Mouse (Mus musculus): ENCODE data around the gene Ncdn.

The Ncdn gene

GRCm38 (mm10) chr4:126752024-126752607 lies 1.1 kb downstream of the Ncdn start:
- DNase-seq = peak; percentile 17

- no peak for DNase-seq
Observed at GRCm38 (mm10) chr4:126751556-126752023, 1.6 kb downstream of the Ncdn start.

DNA sequence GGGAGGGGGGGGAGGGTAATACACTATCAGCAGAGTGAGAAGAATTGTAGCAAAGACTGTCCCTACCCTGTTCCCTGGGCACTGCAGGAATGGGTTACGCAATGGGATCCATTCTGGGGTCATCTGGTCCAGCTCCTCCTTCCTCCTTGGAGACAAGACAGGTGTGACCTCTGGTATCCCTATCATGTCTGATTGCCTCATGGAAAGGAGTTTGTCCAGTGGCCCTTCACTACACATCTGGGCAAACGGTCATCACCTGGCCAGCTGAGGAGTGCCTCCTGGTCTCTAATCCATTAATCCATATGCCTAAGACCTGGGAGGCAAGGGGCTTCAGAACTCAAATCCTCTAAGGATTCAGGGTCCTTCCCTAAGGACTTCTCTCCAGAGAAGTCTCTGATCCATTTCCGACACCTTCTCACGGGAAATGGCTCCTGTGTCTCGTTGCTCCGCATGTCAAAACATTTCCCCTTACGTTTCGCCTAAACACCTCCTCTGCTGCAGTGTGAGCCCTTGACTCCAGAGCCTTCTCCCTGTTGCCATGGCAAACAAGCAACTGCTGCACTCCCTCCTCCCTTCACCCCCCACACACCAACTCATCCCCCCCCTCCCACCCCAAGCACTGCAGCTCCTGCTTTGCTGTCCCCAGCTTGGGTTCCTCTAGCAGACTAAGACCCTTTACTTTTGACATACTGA lies 2.2 kb downstream of the Ncdn start:
- DNase-seq = no peak

DNA sequence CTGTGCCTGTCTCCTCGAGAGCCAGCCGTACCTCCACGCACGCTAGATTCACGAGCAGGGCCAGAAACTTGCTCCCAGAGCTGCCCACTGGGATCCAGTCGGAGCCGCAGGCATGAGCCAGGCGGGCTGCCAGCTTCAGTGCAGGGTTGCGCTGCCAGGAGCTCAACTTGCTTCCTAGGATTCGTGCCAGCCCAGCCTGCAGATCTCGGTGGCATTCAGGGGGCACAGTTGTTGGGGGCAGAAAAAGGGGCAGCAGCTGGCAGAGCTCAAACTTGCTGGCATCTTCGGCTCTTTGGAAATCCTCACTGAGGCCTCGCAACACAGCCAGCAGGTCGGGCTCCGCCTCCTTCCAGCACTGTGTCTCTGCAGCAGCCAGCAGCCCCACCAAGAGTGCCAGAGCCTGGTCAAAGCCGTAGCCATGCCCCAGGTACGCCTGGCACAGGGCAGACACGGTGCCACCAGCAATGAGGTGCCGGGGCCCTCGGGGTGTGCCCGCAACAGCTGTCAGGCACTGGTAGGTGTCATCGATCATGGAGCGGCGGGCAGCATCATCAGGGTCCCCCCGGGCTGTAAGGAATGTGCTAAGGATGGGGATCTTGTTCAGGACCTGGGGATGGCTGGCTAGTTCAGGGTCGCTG lies 3.1 kb downstream of the Ncdn start:
- no peak for DNase-seq

- no peak for DNase-seq
Observed at GRCm38 (mm10) chr4:126749553-126749952, 3.7 kb downstream of the Ncdn start.

- DNase-seq = no peak
Observed at GRCm38 (mm10) chr4:126748381-126748780, 4.9 kb downstream of the Ncdn start.

GRCm38 (mm10) chr4:126746194-126746840 lies 6.9 kb downstream of the Ncdn start:
- DNase-seq = no peak

DNA sequence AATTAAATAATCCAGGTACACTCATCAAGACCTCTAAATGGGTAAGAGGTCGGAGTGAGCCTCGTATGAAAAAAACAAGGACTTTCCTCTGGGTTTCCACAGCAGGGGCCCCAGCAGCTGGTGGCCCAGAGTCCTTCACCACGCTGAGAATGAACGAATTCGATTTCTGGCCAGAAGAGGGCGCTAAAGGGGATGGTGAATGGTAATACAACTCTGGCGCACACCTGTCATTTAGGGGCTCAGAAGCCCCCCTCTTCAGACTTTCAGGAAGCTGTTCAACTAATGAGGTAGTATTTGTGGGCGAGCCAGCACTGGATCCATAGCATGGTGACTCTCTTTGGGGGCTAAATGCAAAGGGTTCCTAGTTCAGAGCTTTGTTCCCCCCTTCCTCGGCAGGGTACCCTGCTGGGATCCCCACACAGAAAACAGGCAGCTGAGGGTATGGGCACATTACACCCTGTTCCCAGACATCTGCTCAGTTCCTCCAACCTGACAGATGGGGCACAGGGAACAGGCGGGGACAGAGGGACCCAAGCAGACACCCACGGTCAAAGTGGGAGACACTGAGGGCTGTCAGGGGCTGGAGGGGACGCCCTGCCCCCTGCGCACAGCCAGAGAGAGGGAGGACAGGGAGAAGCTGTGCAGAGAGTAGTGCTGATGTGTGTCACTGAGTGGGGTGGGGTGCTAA lies 7.6 kb downstream of the Ncdn start:
- peak; percentile 76 for DNase-seq

DNA sequence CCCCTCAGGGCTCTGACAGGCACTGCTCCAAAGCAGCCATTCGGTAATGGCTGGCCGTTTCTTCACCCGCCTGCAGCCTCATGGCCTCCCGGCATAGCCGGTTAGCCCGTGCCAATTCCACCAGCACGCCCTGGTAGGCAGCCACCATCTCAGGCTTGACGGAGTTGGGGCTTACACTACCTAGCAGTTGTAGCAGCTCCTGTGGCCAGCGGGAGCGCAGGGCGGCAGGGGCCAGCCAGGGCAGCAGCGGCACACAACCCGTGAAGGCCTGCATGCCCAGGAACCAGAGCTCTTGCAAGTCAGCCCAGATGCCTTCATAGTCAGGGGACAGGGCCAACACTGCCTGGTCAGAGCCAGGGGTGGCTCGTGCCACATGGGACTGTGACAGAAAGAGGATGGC lies 8.4 kb downstream of the Ncdn start:
- DNase-seq = no peak

GRCm38 (mm10) chr4:126743713-126744112 lies 9.5 kb downstream of the Ncdn start:
- no peak for DNase-seq

- no peak for DNase-seq
Observed at GRCm38 (mm10) chr4:126742976-126743375, 10.3 kb downstream of the Ncdn start.

DNA sequence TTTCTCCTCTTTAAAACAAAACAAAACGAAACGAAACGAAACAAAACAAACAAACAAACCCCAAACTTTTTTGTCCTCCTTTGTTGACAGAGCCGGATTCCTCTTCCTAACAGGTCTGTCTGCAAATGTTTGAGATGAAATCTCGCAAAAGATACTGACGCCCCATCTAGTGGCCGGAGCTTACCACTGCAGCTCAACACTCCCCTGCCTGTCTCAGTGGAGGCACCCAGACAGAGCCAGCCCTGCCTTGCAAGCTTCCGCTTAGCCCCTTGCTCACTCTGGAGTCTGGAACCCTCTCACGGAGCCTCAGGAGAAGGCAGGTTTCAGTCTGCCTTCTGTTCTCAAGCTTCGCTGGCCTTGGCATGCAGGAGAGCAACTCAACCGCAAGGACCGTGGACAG lies 11.8 kb downstream of the Ncdn start:
- peak; percentile 86 for DNase-seq

GRCm38 (mm10) chr4:126739966-126740676 lies 13.1 kb downstream of the Ncdn start:
- no peak for DNase-seq

GRCm38 (mm10) chr4:126736001-126736414 lies 17.2 kb downstream of the Ncdn start, which contains the start of gene Tfap2e:
Gene Tfap2e, minus strand, starts transcription at chr4:126736240.
- peak; percentile 17 for DNase-seq

DNA sequence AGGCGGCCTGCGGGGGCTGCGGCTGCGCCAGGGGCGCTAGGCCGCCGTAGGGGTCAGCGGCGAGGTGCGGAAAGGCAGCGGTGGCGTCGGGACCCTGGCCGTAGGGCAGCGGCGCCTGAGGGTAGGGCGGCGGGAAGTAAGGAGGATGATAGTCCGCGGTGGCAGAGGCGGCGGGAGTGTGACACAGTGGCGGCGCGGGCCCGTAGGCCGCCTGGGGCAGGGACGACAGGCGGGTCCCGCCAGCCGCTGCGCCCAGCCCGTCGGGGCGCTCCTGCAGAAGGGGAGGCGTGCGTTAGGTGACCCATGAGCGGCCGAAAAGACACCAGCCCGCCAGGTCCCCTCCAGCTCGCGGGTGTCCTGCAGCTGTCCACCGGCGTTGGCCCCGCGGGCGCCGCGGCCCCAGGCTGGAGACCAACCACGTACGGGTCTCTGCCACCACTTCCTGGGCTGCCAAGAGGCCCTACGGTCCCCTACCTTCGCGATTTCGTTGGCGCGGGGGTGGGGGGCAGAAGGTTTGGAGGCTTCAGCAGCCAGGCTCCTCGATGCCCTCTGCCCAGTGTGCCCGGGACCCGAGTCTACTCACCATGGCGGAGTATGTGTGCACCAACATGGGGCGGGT lies 17.7 kb downstream of the Ncdn start:
- DNase-seq = no peak

DNA sequence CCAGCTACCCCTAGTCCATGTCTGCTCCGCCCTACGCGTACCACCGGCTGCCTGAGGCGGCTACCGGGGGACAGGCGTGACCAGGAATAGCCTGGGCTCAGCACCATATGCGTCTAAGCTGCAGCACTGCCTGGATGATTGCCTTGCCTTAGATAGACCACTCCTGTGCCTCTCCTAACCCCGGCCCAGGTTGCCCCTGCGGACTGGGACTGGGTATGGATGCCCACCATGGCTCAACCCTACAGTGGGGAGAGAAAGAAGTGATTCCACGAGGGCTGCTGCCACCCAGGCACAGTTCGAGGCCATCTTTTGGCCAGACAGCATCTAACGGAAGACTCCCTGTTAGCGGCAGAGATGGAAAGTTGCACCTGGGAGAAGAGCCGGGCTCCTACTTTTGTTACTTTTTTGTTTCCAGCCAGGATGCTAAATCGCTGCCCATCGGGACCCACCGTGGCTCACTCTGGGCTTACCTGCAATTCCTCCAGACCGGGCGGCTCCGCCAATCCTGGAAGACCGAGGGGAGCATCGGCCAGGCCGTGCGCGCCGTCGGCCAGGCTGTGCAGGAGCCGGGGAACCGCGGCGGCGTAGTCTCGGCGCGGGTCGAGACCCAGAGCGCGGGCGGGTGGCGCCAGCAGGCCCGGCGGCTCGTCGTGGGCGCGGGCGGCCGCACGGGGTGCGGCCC lies 18.4 kb downstream of the Ncdn start:
- DNase-seq = no peak

GRCm38 (mm10) chr4:126734001-126734603 lies 19.1 kb downstream of the Ncdn start:
- no peak for DNase-seq

DNA sequence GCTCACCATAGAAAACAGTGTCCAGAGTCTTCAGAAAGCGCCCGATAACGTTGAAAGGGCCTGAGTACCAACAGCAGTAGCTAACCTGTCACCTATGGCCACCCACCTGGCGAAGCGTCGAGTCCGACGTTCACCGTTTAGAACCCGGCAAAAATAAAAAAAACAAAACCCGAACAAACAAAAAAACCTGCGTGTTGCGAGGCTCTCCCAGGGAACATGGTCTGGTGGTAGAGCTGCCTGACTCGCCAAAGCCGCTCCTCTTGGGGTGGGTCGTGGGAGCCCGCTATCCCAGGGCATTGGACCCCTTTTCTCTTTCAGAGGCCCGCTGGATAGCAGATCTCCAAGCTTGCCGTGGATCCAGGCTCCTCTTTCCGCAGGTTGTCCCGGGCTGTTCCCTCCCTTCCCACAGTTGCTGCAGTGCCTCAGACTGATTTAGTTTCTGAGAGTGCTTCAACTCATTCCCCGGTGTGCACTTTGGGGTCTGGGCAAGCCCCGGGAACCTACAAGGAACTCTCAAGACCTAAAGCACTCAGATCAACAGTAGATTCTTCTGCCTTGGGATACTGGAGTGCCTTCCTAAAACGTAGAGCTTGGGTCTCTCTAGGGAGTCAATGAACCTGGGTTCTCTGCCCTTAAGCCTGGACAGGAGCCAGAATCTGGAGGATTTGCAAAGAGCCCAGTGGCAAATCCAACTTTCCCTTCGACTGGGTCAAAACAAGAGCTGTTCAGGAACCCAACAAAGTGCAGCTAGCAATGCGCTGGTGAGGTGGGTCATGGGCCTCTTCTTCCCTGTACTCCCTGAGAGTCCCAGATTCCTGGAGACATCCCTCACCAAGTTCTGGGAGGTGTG lies 20.5 kb downstream of the Ncdn start:
- DNase-seq = no peak

- DNase-seq = no peak
Observed at GRCm38 (mm10) chr4:126732111-126732510, 21.1 kb downstream of the Ncdn start.

GRCm38 (mm10) chr4:126707439-126707826 lies 45.8 kb downstream of the Ncdn start:
- DNase-seq = no peak

Measured in thymus, postnatal 14 days (tissue).